In genomic region chr5:129584583-129585541, GRCm38 (mm10) we compare ENCODE assay signal across 8 mouse cellular contexts. TPM values are rescaled to one million over a fixed set of nuclear protein-coding genes. Genes with fewer than 3 reads are reported as not detected.
DNase-seq lines count a peak whose midpoint lies in the region; ATAC-seq lines count a peak whose summit lies in the region.

No protein-coding gene starts in this region.

- H3K4me2 ChIP-seq in liver, embryonic 12.5 days = peak overlapping the region; percentile 99
- H3K4me2 ChIP-seq in neural tube, embryonic 13.5 days = peak overlapping the region; percentile 99

- H3K27ac ChIP-seq in liver, embryonic 12.5 days = no peak overlapping the region
- no peak overlapping the region for H3K27ac ChIP-seq in neural tube, embryonic 13.5 days (replicated peaks)

- H3K9me3 ChIP-seq in liver, embryonic 12.5 days (replicated peaks) = no peaks in the 10 kb centered on the region
- no peaks in the 10 kb centered on the region for H3K9me3 ChIP-seq in neural tube, embryonic 13.5 days

- H3K4me3 ChIP-seq in liver, embryonic 12.5 days = peak overlapping the region; percentile 63
- peak overlapping the region; percentile 79 for H3K4me3 ChIP-seq in neural tube, embryonic 13.5 days

- under 1% methylated on average over 71 of the region's 76 CpGs for WGBS in liver, embryonic 12.5 days (ENCODE audit: insufficient replicate concordance)
- under 1% methylated on average over 76 of the region's 76 CpGs for WGBS in neural tube, embryonic 13.5 days

- H3K9ac ChIP-seq in liver, embryonic 12.5 days = peak overlapping the region; percentile 68
- H3K9ac ChIP-seq in neural tube, embryonic 13.5 days = peak overlapping the region; percentile 85

- no peak for ATAC-seq in liver, embryonic 12.5 days
- ATAC-seq in neural tube, embryonic 13.5 days (ENCODE audit: low read depth) = peak; percentile 20

- DNase-seq in kidney, adult 18-20 months = peak; percentile 43
- no peak for DNase-seq in kidney, adult 9 months
- peak; percentile 48 for DNase-seq in ZHBTc4 (ENCODE audit: low read depth, low spot score)
- DNase-seq in embryo, embryonic 9.5 days (ENCODE audit: extremely low spot score) = peak; percentile 59
- peak; percentile 46 for DNase-seq in heart, postnatal 4 days
- peak; percentile 55 for DNase-seq in thymus, postnatal 25 days

- H3K27me3 ChIP-seq in liver, embryonic 12.5 days (replicated peaks) = peaks cover 99% of the 10 kb centered on the region
- peaks cover 44% of the 10 kb centered on the region for H3K27me3 ChIP-seq in neural tube, embryonic 13.5 days

- H3K4me1 ChIP-seq in liver, embryonic 12.5 days = peaks cover 34% of the 10 kb centered on the region
- peaks cover 35% of the 10 kb centered on the region for H3K4me1 ChIP-seq in neural tube, embryonic 13.5 days (replicated peaks)

- no peaks in the 10 kb centered on the region for H3K36me3 ChIP-seq in liver, embryonic 12.5 days
- H3K36me3 ChIP-seq in neural tube, embryonic 13.5 days = no peaks in the 10 kb centered on the region

RNA-seq across cellular contexts. Expression of gene Mmp17, which starts 0.9 kb away (rescaled TPM):
- total RNA-seq in heart, postnatal 4 days (2021) = 1 to 10 TPM; 1.0 to 1.5 TPM
- polyA plus RNA-seq in liver, embryonic 12.5 days (2016; fragmentation: Nextera tagmentation; extraction: Ambion mirVana) = 0.38 and 0.39 TPM in 2 replicates
- polyA plus RNA-seq in neural tube, embryonic 13.5 days (2015; fragmentation: Nextera tagmentation; extraction: Ambion mirVana) = 5.3 and 6.5 TPM in 2 replicates
